Mouse (Mus musculus): ENCODE data around the gene Ell3. TPM values are rescaled to one million over a fixed set of nuclear protein-coding genes. Genes with fewer than 3 reads are reported as not detected.
A peak's percentile ranks its signal among the peaks of the same experiment; 100 is the strongest.
"Not testable (repeated sequence)": the region's sequence is repeated elsewhere in the genome, so short reads cannot be mapped to it uniquely, and the experiment has no call there.

Ell3 gene
- polyA plus RNA-seq (2011; ENCODE audit: insufficient read depth, insufficient read length, low read depth, missing spikeins): 16.2 and 18.1 TPM in 2 replicates

GRCm38 (mm10) chr2:121444178-121444577, at the start of gene Ell3:
Gene Ell3 (minus strand): TSS chr2:121444278.
- peaks cover 5% of the 10 kb centered on the region for H3K36me3 ChIP-seq (ENCODE audit: control insufficient read depth, insufficient read depth, low read length, poor library complexity, severe bottlenecking)
- no peaks in the 10 kb centered on the region for H3K9me3 ChIP-seq (replicated peaks; ENCODE audit: control insufficient read depth, insufficient read depth, low read length, poor library complexity, severe bottlenecking)
- H3K4me1 ChIP-seq (ENCODE audit: control insufficient read depth, insufficient read depth, low read length): no peaks in the 10 kb centered on the region
- H3K27ac ChIP-seq (ENCODE audit: insufficient read depth, low read length): no peak within 1 kb of the TSS
- no peak for TF ChIP-seq CTCF (IDR thresholded peaks at IDR 0.05; ENCODE audit: low read depth, low read length)
- TF ChIP-seq POLR2A (IDR thresholded peaks at IDR 0.05; ENCODE audit: insufficient read depth, low read length): no peak
- no peak for TF ChIP-seq EP300 (IDR thresholded peaks at IDR 0.05; ENCODE audit: insufficient read depth, low read depth, low read length)
- H3K4me3 ChIP-seq (ENCODE audit: low read depth, low read length): no peak within 1 kb of the TSS
- H3K27me3 ChIP-seq (ENCODE audit: control insufficient read depth, insufficient read depth, low read length, poor library complexity, severe bottlenecking): no peaks in the 10 kb centered on the region
- H3K9ac ChIP-seq (ENCODE audit: low read depth, poor library complexity, severe bottlenecking): peak within 1 kb of the TSS; percentile 58

- H3K9ac ChIP-seq (ENCODE audit: low read depth, poor library complexity, severe bottlenecking); H3K4me3 ChIP-seq (ENCODE audit: low read depth, low read length); H3K27me3 ChIP-seq (ENCODE audit: control insufficient read depth, insufficient read depth, low read length, poor library complexity, severe bottlenecking); H3K4me1 ChIP-seq (ENCODE audit: control insufficient read depth, insufficient read depth, low read length); H3K9me3 ChIP-seq (replicated peaks; ENCODE audit: control insufficient read depth, insufficient read depth, low read length, poor library complexity, severe bottlenecking); H3K36me3 ChIP-seq (ENCODE audit: control insufficient read depth, insufficient read depth, low read length, poor library complexity, severe bottlenecking); H3K27ac ChIP-seq (ENCODE audit: insufficient read depth, low read length): not testable (repeated sequence)
Observed at GRCm38 (mm10) chr2:121484403-121484802, 40.3 kb upstream of the Ell3 start.

GRCm38 (mm10) chr2:121483576-121483975, 39.5 kb upstream of the Ell3 start:
- Histone ChIP-seq H3K27me3 (ENCODE audit: control insufficient read depth, insufficient read depth, low read length, poor library complexity, severe bottlenecking) (no peaks in the 10 kb centered on the region), H3K27ac (ENCODE audit: insufficient read depth, low read length) (no peak overlapping the region), H3K4me1 (ENCODE audit: control insufficient read depth, insufficient read depth, low read length) (peaks cover 2% of the 10 kb centered on the region), H3K9me3 (replicated peaks; ENCODE audit: control insufficient read depth, insufficient read depth, low read length, poor library complexity, severe bottlenecking) (no peaks in the 10 kb centered on the region), H3K4me3 (ENCODE audit: low read depth, low read length) (no peak overlapping the region), H3K9ac (ENCODE audit: low read depth, poor library complexity, severe bottlenecking) (no peak overlapping the region), H3K36me3 (ENCODE audit: control insufficient read depth, insufficient read depth, low read length, poor library complexity, severe bottlenecking) (no peaks in the 10 kb centered on the region)
- TF ChIP-seq POLR2A (IDR thresholded peaks at IDR 0.05; ENCODE audit: insufficient read depth, low read length) (no peak), EP300 (IDR thresholded peaks at IDR 0.05; ENCODE audit: insufficient read depth, low read depth, low read length) (no peak), CTCF (IDR thresholded peaks at IDR 0.05; ENCODE audit: low read depth, low read length) (no peak)

GRCm38 (mm10) chr2:121480916-121481315, 36.8 kb upstream of the Ell3 start:
- H3K27me3 ChIP-seq (ENCODE audit: control insufficient read depth, insufficient read depth, low read length, poor library complexity, severe bottlenecking); H3K9ac ChIP-seq (ENCODE audit: low read depth, poor library complexity, severe bottlenecking); H3K9me3 ChIP-seq (replicated peaks; ENCODE audit: control insufficient read depth, insufficient read depth, low read length, poor library complexity, severe bottlenecking); H3K4me1 ChIP-seq (ENCODE audit: control insufficient read depth, insufficient read depth, low read length); H3K27ac ChIP-seq (ENCODE audit: insufficient read depth, low read length); H3K4me3 ChIP-seq (ENCODE audit: low read depth, low read length); H3K36me3 ChIP-seq (ENCODE audit: control insufficient read depth, insufficient read depth, low read length, poor library complexity, severe bottlenecking): not testable (repeated sequence)

GRCm38 (mm10) chr2:121480498-121480897, 36.4 kb upstream of the Ell3 start:
- TF ChIP-seq POLR2A (IDR thresholded peaks at IDR 0.05; ENCODE audit: insufficient read depth, low read length): no peak
- no peak for TF ChIP-seq EP300 (IDR thresholded peaks at IDR 0.05; ENCODE audit: insufficient read depth, low read depth, low read length)
- peak; percentile 85 for TF ChIP-seq CTCF (IDR thresholded peaks at IDR 0.05; ENCODE audit: low read depth, low read length)
- Histone ChIP-seq H3K27me3 (ENCODE audit: control insufficient read depth, insufficient read depth, low read length, poor library complexity, severe bottlenecking) (no peaks in the 10 kb centered on the region), H3K9ac (ENCODE audit: low read depth, poor library complexity, severe bottlenecking) (no peak overlapping the region), H3K4me3 (ENCODE audit: low read depth, low read length) (no peak overlapping the region), H3K27ac (ENCODE audit: insufficient read depth, low read length) (no peak overlapping the region), H3K4me1 (ENCODE audit: control insufficient read depth, insufficient read depth, low read length) (peaks cover 2% of the 10 kb centered on the region), H3K9me3 (replicated peaks; ENCODE audit: control insufficient read depth, insufficient read depth, low read length, poor library complexity, severe bottlenecking) (no peaks in the 10 kb centered on the region), H3K36me3 (ENCODE audit: control insufficient read depth, insufficient read depth, low read length, poor library complexity, severe bottlenecking) (no peaks in the 10 kb centered on the region)

GRCm38 (mm10) chr2:121477491-121478266, 33.6 kb upstream of the Ell3 start:
- Histone ChIP-seq H3K9me3 (replicated peaks; ENCODE audit: control insufficient read depth, insufficient read depth, low read length, poor library complexity, severe bottlenecking) (no peaks in the 10 kb centered on the region), H3K27ac (ENCODE audit: insufficient read depth, low read length) (no peak overlapping the region), H3K9ac (ENCODE audit: low read depth, poor library complexity, severe bottlenecking) (no peak overlapping the region), H3K36me3 (ENCODE audit: control insufficient read depth, insufficient read depth, low read length, poor library complexity, severe bottlenecking) (no peaks in the 10 kb centered on the region), H3K27me3 (ENCODE audit: control insufficient read depth, insufficient read depth, low read length, poor library complexity, severe bottlenecking) (no peaks in the 10 kb centered on the region), H3K4me3 (ENCODE audit: low read depth, low read length) (no peak overlapping the region), H3K4me1 (ENCODE audit: control insufficient read depth, insufficient read depth, low read length) (no peaks in the 10 kb centered on the region)
- TF ChIP-seq CTCF (IDR thresholded peaks at IDR 0.05; ENCODE audit: low read depth, low read length): no peak
- TF ChIP-seq POLR2A (IDR thresholded peaks at IDR 0.05; ENCODE audit: insufficient read depth, low read length): no peak
- no peak for TF ChIP-seq EP300 (IDR thresholded peaks at IDR 0.05; ENCODE audit: insufficient read depth, low read depth, low read length)

- H3K27me3 ChIP-seq (ENCODE audit: control insufficient read depth, insufficient read depth, low read length, poor library complexity, severe bottlenecking); H3K27ac ChIP-seq (ENCODE audit: insufficient read depth, low read length); H3K4me3 ChIP-seq (ENCODE audit: low read depth, low read length); H3K9me3 ChIP-seq (replicated peaks; ENCODE audit: control insufficient read depth, insufficient read depth, low read length, poor library complexity, severe bottlenecking); H3K4me1 ChIP-seq (ENCODE audit: control insufficient read depth, insufficient read depth, low read length); H3K9ac ChIP-seq (ENCODE audit: low read depth, poor library complexity, severe bottlenecking); H3K36me3 ChIP-seq (ENCODE audit: control insufficient read depth, insufficient read depth, low read length, poor library complexity, severe bottlenecking): not testable (repeated sequence)
Observed at GRCm38 (mm10) chr2:121475306-121475705, 31.2 kb upstream of the Ell3 start.

Measured in ES-Bruce4 (cell line).